Mouse (Mus musculus) urinary bladder, postnatal 25 days (tissue): ENCODE measurements around the gene Kcnmb1.

ENCODE experiments used
- DNase-seq: peaks from one replicate; pipeline ENCODE4 v3.0.0; 2022; ENCODE audit warnings: low spot score

Gene Kcnmb1

GRCm38 (mm10) chr11:33944067-33944785 is 18.6 kb upstream of the Kcnmb1 start:
- DNase-seq, result no peak

- no peak for DNase-seq
Observed at GRCm38 (mm10) chr11:33944786-33945328, 18.0 kb upstream of the Kcnmb1 start.

GRCm38 (mm10) chr11:33946501-33946900 is 16.3 kb upstream of the Kcnmb1 start:
- DNase-seq, result no peak

GRCm38 (mm10) chr11:33951155-33951554 is 11.7 kb upstream of the Kcnmb1 start:
- no peak for DNase-seq

- no peak for DNase-seq
Observed at GRCm38 (mm10) chr11:33951684-33952625, 10.9 kb upstream of the Kcnmb1 start.

DNA sequence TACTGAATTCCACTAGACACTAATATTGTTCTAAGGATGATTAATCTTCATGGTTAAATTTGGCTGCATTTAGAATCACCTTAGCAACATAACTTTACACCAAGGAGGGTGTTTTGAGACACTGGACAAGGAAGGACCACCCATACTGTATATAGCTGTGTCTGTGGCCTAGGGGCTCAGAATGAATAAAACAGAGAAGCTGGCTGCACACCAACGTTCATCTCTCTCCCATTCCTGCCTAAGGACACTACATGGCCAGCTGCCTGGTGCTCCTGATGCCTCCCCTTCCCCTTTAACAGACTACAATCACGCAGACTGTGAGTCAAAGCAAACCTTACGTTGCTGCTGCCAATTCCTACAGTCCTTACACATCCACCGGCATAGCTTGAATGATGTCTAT is 6.8 kb upstream of the Kcnmb1 start:
- no peak for DNase-seq

GRCm38 (mm10) chr11:33956623-33957022 is 6.2 kb upstream of the Kcnmb1 start:
- DNase-seq, result no peak

GRCm38 (mm10) chr11:33957595-33957994 is 5.2 kb upstream of the Kcnmb1 start:
- no peak for DNase-seq

- DNase-seq, result peak; percentile 35
Observed at GRCm38 (mm10) chr11:33958713-33959112, 4.1 kb upstream of the Kcnmb1 start.

GRCm38 (mm10) chr11:33962178-33962577 is 635 bp upstream of the Kcnmb1 start:
- no peak for DNase-seq

DNA sequence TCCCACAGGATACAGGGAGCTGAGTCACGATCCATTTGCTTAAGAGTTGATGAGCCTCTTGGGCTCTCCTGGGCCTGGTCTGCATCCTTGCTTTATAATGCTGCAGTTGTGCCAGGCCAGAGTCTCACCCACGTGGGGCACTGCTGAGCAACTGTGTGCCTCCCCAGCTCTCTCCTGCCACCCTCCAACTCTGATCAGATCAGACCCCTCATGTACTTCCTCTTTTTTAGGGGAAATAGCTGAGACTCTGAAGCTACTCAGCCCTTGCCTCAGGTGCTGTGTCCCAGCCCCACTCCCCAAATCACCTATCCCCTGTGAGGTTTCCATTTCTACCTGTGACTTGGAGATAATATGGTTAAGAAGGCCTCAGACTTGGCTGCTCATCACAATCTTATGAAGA is 2.6 kb downstream of the Kcnmb1 start:
- no peak for DNase-seq

DNA sequence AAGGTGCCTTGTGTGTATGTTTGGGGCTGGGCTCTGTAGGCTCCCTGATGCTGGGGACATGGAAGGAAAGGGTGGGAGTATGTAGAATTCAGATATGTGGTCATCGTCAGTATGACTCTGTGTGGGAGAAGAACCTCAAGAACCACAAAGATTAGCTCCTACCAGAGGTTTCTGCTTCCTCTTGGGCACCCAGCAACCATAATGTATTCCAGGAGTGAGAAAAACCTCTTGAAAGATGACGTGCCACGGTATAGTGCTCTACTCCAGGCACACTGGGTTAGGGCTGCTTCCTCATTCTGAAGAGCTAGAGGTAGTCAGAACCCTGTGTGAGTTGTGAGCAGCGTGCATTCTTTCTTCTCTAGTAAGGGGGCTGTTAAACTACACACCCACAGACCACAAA is 4.9 kb downstream of the Kcnmb1 start:
- no peak for DNase-seq

- no peak for DNase-seq
Observed at GRCm38 (mm10) chr11:33969199-33969598, 6.4 kb downstream of the Kcnmb1 start.

DNA sequence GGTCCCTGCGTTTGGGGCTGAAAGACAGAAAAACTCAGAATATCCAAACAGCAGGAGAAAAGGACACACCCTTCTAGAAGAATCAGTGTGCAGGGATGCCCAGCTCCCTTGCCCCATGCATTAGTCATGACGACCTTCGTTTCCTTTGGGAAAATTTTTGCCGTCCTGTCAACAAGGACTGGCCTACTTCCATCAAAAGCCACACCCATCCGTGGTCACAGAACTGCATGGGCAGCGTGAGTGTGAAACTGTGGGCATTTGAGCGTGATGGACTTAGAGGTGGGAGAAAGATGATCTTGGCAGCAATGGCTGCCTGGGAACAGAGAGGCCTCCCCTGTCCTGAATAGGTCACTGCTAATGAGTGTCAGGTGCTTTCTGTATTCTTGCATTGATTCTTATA is 9.3 kb downstream of the Kcnmb1 start:
- DNase-seq, result no peak

GRCm38 (mm10) chr11:33974341-33975040 is 11.7 kb downstream of the Kcnmb1 start:
- no peak for DNase-seq

GRCm38 (mm10) chr11:33975121-33975520 is 12.3 kb downstream of the Kcnmb1 start:
- no peak for DNase-seq

- DNase-seq, result no peak
Observed at GRCm38 (mm10) chr11:33980146-33980545, 17.3 kb downstream of the Kcnmb1 start.

GRCm38 (mm10) chr11:33986525-33986924 is 23.7 kb downstream of the Kcnmb1 start:
- no peak for DNase-seq

DNA sequence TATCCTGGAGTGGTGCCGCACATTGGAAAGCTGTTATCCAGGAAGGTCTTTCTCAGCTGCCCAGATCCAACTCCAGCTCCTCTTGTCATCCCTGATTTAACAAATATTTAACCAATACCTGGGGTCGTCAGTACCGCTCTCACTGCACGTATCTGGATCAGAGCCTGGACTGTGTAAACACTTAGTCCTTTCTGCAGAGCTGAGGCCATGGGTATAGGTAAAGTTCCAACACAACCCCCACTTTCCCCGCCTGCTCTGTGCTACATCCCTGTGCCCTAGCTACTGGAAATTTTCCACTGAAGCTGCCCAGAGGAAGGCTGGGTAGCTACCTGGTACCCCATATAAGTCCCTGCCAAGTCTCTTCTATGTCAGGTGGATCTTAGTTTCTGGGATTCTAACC is 27.2 kb downstream of the Kcnmb1 start:
- no peak for DNase-seq

GRCm38 (mm10) chr11:33992938-33993337 is 30.1 kb downstream of the Kcnmb1 start, which contains the start of gene Kcnip1:
TSS of gene Kcnip1 (minus strand) at chr11:33993152.
- no peak for DNase-seq

GRCm38 (mm10) chr11:33993496-33993895 is 30.7 kb downstream of the Kcnmb1 start:
- DNase-seq, result no peak

DNA sequence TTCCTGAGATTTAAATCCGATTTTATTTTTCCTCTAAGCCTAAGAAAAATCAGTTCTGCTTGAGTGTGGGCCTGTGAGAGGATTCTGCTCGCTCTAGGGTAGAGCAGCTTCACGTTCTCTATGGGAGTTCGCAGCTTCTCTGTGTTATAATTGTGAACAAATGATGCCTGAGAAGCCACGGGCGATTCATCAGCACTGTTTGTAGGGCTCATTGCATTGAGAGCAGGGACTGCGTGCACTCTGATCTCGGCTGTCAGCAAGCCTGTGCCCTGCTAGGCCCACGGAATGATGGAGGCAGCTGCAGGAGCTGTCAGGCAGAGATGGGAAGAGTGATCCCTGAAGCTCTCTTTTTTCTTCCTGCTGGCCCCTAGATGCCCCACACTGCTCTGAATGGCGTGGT is 35.4 kb downstream of the Kcnmb1 start:
- no peak for DNase-seq
